Mouse (Mus musculus) brain, embryonic 14.5 days (tissue): ENCODE results near the gene Zfp558.

Experiments
- CTCF ChIP-seq: fragments of 200-500 bp; IDR thresholded peaks from 2 replicates; pipeline ENCODE4 v1.5.1; 2012; ENCODE audit warnings: inconsistent platforms, mild to moderate bottlenecking, moderate library complexity, borderline replicate concordance; ENCODE audit not compliant: insufficient read depth, insufficient read length; ENCODE audit errors: extremely low read depth
- POLR2A ChIP-seq: fragments of 200-500 bp; IDR thresholded peaks from 2 replicates; pipeline ENCODE4 v1.6.1; 2012; ENCODE audit warnings: mild to moderate bottlenecking, inconsistent platforms, borderline replicate concordance; ENCODE audit not compliant: poor library complexity, insufficient read depth, insufficient read length, severe bottlenecking; ENCODE audit errors: extremely low read depth

DNA sequence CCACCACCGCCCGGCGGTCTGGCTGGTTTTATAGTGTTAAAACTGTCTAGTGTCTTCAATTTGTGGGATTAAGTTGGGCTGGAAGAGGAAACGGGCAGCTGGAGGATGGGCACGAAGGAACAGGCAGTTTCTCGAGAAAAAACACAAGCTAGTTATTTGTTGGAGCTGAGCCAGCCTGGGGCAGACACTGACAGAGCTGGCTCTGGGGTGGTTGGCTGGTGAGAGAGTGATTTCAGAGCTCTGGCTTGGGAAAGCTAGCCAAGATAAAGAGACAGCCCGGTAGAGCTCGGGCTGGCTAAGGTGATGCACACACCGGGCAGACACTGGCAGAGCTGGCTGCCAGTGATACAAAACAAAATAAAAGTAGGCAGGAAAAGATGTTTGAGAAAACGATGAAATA, 46.4 kb downstream of the Zfp558 start:
- TF ChIP-seq CTCF = no peak
- no peak for TF ChIP-seq POLR2A
